Mouse (Mus musculus): ENCODE results near the gene Prss41.

DNA sequence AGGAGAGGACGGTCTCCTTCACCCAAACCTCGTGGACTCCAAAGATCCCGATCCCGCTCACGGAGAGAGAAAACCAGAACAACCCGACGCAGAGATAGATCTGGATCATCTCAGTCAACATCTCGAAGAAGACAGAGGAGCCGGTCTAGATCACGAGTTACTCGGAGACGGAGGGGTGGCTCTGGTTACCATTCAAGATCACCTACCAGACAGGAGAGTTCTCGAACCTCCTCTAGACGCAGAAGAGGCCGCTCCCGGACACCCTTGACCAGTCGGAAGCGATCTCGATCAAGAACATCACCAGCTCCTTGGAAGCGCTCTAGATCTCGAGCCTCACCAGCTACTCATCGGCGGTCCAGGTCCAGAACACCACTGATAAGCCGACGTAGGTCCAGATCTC, 24.7 kb downstream of the Prss41 start:
- TF ChIP-seq CTCF (IDR thresholded peaks at IDR 0.05; ENCODE audit: extremely low read depth, insufficient read length, insufficient replicate concordance, low read depth, low read length) = no peak
- no peak for TF ChIP-seq POLR2A (IDR thresholded peaks at IDR 0.05; ENCODE audit: low read depth, low read length)

All from small intestine, adult 2 months (tissue).